8 mouse cellular contexts compared by ENCODE assay signal in genomic region chr14:79389438-79390264, GRCm38 (mm10). TPM values are rescaled to one million over a fixed set of nuclear protein-coding genes. Genes with fewer than 3 reads are reported as not detected.
DNase-seq lines count a peak whose midpoint lies in the region; ATAC-seq and TF ChIP-seq lines count a peak whose summit lies in the region.

No protein-coding gene starts in this region.

- DNase-seq in urinary bladder, postnatal 14 days (ENCODE audit: low spot score) = peak; percentile 18
- DNase-seq in urinary bladder, postnatal 36 days (ENCODE audit: low spot score in 2 of 2) = no peak
- DNase-seq in embryo, embryonic 10 days (ENCODE audit: low spot score) = peak; percentile 42
- peak; percentile 84 for DNase-seq in gonadal fat pad, adult 2 months (ENCODE audit: low read depth)
- peak; percentile 29 to 37 for DNase-seq in kidney, adult 8-10 months
- DNase-seq in lung, postnatal 0 days (ENCODE audit: low spot score) = peak; percentile 40
- DNase-seq in stomach, postnatal 0 days (ENCODE audit: low spot score) = peak; percentile 16
- DNase-seq in ovary, adult 18-20 months (ENCODE audit: low spot score) = no peak

- no peaks in the 10 kb centered on the region for H3K36me3 ChIP-seq in lung, postnatal 0 days (ENCODE audit: insufficient read depth, low read length)
- H3K36me3 ChIP-seq in stomach, postnatal 0 days (ENCODE audit: control insufficient read depth, insufficient read depth, low read length) = no peaks in the 10 kb centered on the region

- peak overlapping the region; percentile 81 for H3K4me3 ChIP-seq in lung, postnatal 0 days (ENCODE audit: low read depth, low read length)
- peak overlapping the region; percentile 85 for H3K4me3 ChIP-seq in stomach, postnatal 0 days (ENCODE audit: low read depth, low read length)

- peak overlapping the region; percentile 77 for H3K9ac ChIP-seq in lung, postnatal 0 days (replicated peaks; ENCODE audit: low read depth)
- peak overlapping the region; percentile 82 for H3K9ac ChIP-seq in stomach, postnatal 0 days (ENCODE audit: low read length)

- TF ChIP-seq CTCF in lung, postnatal 0 days (IDR thresholded peaks at IDR 0.05) = no peak
- no peak for TF ChIP-seq CTCF in stomach, postnatal 0 days (IDR thresholded peaks at IDR 0.05; ENCODE audit: low read depth)

- 1% methylated on average over 16 of the region's 16 CpGs for WGBS in lung, postnatal 0 days
- WGBS in stomach, postnatal 0 days = under 1% methylated on average over 16 of the region's 16 CpGs

- peak overlapping the region; percentile 94 for H3K27ac ChIP-seq in lung, postnatal 0 days (ENCODE audit: low read length)
- H3K27ac ChIP-seq in stomach, postnatal 0 days (replicated peaks) = peak overlapping the region; percentile 94

- H3K4me1 ChIP-seq in lung, postnatal 0 days (ENCODE audit: insufficient read depth, low read depth, low read length) = no peaks in the 10 kb centered on the region; the same call in 1 of the 2 replicates
- no peaks in the 10 kb centered on the region for H3K4me1 ChIP-seq in stomach, postnatal 0 days (replicated peaks; ENCODE audit: control insufficient read depth, insufficient read depth)

- H3K4me2 ChIP-seq in lung, postnatal 0 days (replicated peaks; ENCODE audit: low read depth, low read length) = peak overlapping the region; percentile 72
- peak overlapping the region; percentile 76 for H3K4me2 ChIP-seq in stomach, postnatal 0 days (replicated peaks; ENCODE audit: low read depth)

- no peak for ATAC-seq in lung, postnatal 0 days
- no peak for ATAC-seq in stomach, postnatal 0 days (ENCODE audit: low FRiP score, low TSS enrichment)

- H3K9me3 ChIP-seq in lung, postnatal 0 days (ENCODE audit: low read length) = no peaks in the 10 kb centered on the region
- no peaks in the 10 kb centered on the region for H3K9me3 ChIP-seq in stomach, postnatal 0 days (ENCODE audit: control insufficient read depth, low read length)

- no peak for TF ChIP-seq EP300 in lung, postnatal 0 days (IDR thresholded peaks at IDR 0.05)
- no peak for TF ChIP-seq EP300 in stomach, postnatal 0 days (optimal IDR thresholded peaks at IDR 0.05)

- no peaks in the 10 kb centered on the region for H3K27me3 ChIP-seq in lung, postnatal 0 days (replicated peaks; ENCODE audit: insufficient read depth, low read length)
- H3K27me3 ChIP-seq in stomach, postnatal 0 days (ENCODE audit: control insufficient read depth, insufficient read depth, low read length) = no peaks in the 10 kb centered on the region

RNA-seq across cellular contexts. Expression of gene Naa16, which starts 0.9 kb away (rescaled TPM):
- polyA plus RNA-seq in gonadal fat pad, adult 2 months (2012; rRNA removed) = 1.7 and 3.0 TPM in 2 replicates
- 23.5 and 24.0 TPM in 2 replicates for polyA plus RNA-seq in lung, postnatal 0 days (2015; fragmentation: Nextera tagmentation; extraction: Ambion mirVana)
- polyA plus RNA-seq in stomach, postnatal 0 days (2015; fragmentation: Nextera tagmentation; extraction: Ambion mirVana) = 15.0 and 16.0 TPM in 2 replicates

RNA-seq across cellular contexts. Expression of gene Mtrf1, which starts 7.9 kb away (rescaled TPM):
- polyA plus RNA-seq in gonadal fat pad, adult 2 months (2012; rRNA removed) = 2.8 and 3.2 TPM in 2 replicates
- 6.6 and 7.6 TPM in 2 replicates for polyA plus RNA-seq in lung, postnatal 0 days (2015; fragmentation: Nextera tagmentation; extraction: Ambion mirVana)
- polyA plus RNA-seq in stomach, postnatal 0 days (2015; fragmentation: Nextera tagmentation; extraction: Ambion mirVana) = 6.8 and 7.7 TPM in 2 replicates

RNA-seq across cellular contexts. Expression of gene Kbtbd7, which starts 36.7 kb away (rescaled TPM):
- polyA plus RNA-seq in gonadal fat pad, adult 2 months (2012; rRNA removed) = 5.1 and 7.0 TPM in 2 replicates
- 5.8 TPM in 2 replicates for polyA plus RNA-seq in lung, postnatal 0 days (2015; fragmentation: Nextera tagmentation; extraction: Ambion mirVana)
- polyA plus RNA-seq in stomach, postnatal 0 days (2015; fragmentation: Nextera tagmentation; extraction: Ambion mirVana) = 5.1 TPM in 2 replicates

Comparison
In these comparisons a context has a peak if more than half of its experiments do, and no peak if none do; other contexts are left out.
1. DNase-seq: peak in urinary bladder, postnatal 14 days (single experiment), embryo, embryonic 10 days (single experiment), gonadal fat pad, adult 2 months (single experiment), kidney, adult 8-10 months (2 of 2), lung, postnatal 0 days (single experiment) and stomach, postnatal 0 days (single experiment); none in urinary bladder, postnatal 36 days (0 of 2) and ovary, adult 18-20 months (single experiment).